In genomic region chr6:134066112-134066511, GRCm38 (mm10) we compare ENCODE assay signal across 27 mouse cellular contexts. TPM values are rescaled to one million over a fixed set of nuclear protein-coding genes. Genes with fewer than 3 reads are reported as not detected.
A peak's percentile ranks its signal among the peaks of the same experiment; 100 is the strongest.
DNase-seq lines count a peak whose midpoint lies in the region; ATAC-seq and TF ChIP-seq lines count a peak whose summit lies in the region.
"Had no signal": no experiment of that assay in that cellular context is flagged by ENCODE, and none has a peak within 500 bp of the region (broad histone marks: within the 10 kb centered on the region; RNA-seq: fewer than 3 reads in every experiment).

No protein-coding gene starts in this region.

- H3K27me3 ChIP-seq in heart, embryonic 16.5 days (ENCODE audit: control insufficient read depth, insufficient read depth, low read length): no peaks in the 10 kb centered on the region
- H3K27me3 ChIP-seq in heart, embryonic 10.5 days (ENCODE audit: insufficient read depth, poor library complexity, severe bottlenecking): no peaks in the 10 kb centered on the region
- H3K27me3 ChIP-seq: embryonic facial prominence, embryonic 15.5 days; forebrain, embryonic 12.5 days; hindbrain, embryonic 13.5 days; liver, embryonic 12.5 days had no signal

- ATAC-seq in heart, embryonic 16.5 days (replicated peaks; ENCODE audit: extremely low read depth, insufficient read depth, low FRiP score): no peak
- no peak for ATAC-seq in megakaryocyte, adult 5-6 weeks (ENCODE audit: poor library complexity, severe bottlenecking)
- ATAC-seq: liver, embryonic 12.5 days had no signal

- 0 out of 2 replicates have a peak, but pooled peaks cover 6% of the 10 kb centered on the region for H3K36me3 ChIP-seq in heart, embryonic 16.5 days (ENCODE audit: control insufficient read depth, insufficient read depth)
- peaks cover 22% of the 10 kb centered on the region for H3K36me3 ChIP-seq in heart, embryonic 10.5 days
- H3K36me3 ChIP-seq in macrophage (ENCODE audit: inconsistent target): no peaks in the 10 kb centered on the region; the same call in 1 of the 2 replicates

- WGBS in heart, embryonic 16.5 days: 28% methylated on average over 6 of the region's 6 CpGs
- WGBS in heart, embryonic 10.5 days: 41% methylated on average over 6 of the region's 6 CpGs
- WGBS in macrophage (ENCODE audit: missing documents): 63% methylated on average over 4 of the region's 6 CpGs

- peak overlapping the region; percentile 12; the same call in 1 of the 2 replicates for H3K27ac ChIP-seq in heart, embryonic 16.5 days (ENCODE audit: low read length)
- H3K27ac ChIP-seq in heart, embryonic 10.5 days: no peak overlapping the region
- peak overlapping the region; percentile 23; the same call in 1 of the 2 replicates for H3K27ac ChIP-seq in bone marrow macrophage, adult 2 months (ENCODE audit: insufficient read depth, low read depth, low read length)
- peak overlapping the region; percentile 61 for H3K27ac ChIP-seq in macrophage
- H3K27ac ChIP-seq: embryonic facial prominence, embryonic 10.5 days; embryonic facial prominence, embryonic 15.5 days; forebrain, embryonic 12.5 days; hindbrain, embryonic 13.5 days; liver, embryonic 12.5 days had no signal

- no peak overlapping the region for H3K4me3 ChIP-seq in heart, embryonic 16.5 days (ENCODE audit: low read length)
- no peak overlapping the region for H3K4me3 ChIP-seq in heart, embryonic 10.5 days
- no peak overlapping the region for H3K4me3 ChIP-seq in bone marrow macrophage, adult 2 months (ENCODE audit: insufficient read depth, low read length)
- no peak overlapping the region for H3K4me3 ChIP-seq in macrophage (ENCODE audit: inconsistent target)
- H3K4me3 ChIP-seq: embryonic facial prominence, embryonic 10.5 days; embryonic facial prominence, embryonic 15.5 days; forebrain, embryonic 12.5 days; hindbrain, embryonic 13.5 days; liver, embryonic 12.5 days had no signal

- no peaks in the 10 kb centered on the region for H3K9me3 ChIP-seq in heart, embryonic 16.5 days (replicated peaks; ENCODE audit: control insufficient read depth, low read length)
- H3K9me3 ChIP-seq in heart, embryonic 10.5 days: no peaks in the 10 kb centered on the region
- H3K9me3 ChIP-seq: embryonic facial prominence, embryonic 10.5 days; embryonic facial prominence, embryonic 15.5 days; forebrain, embryonic 12.5 days; hindbrain, embryonic 13.5 days; liver, embryonic 12.5 days had no signal

- no peak for DNase-seq in heart, embryonic 10.5 days (ENCODE audit: low spot score)
- DNase-seq in induced T-regulatory cell, adult 2 months (ENCODE audit: low read depth): peak; percentile 40
- no peak for DNase-seq in cerebellum, postnatal 4 days (ENCODE audit: low spot score in 2 of 2)
- DNase-seq in ovary, postnatal 14 days (ENCODE audit: low spot score): no peak
- DNase-seq: adrenal gland, postnatal 25 days; cerebellum, adult 2 months; cerebellum, postnatal 14 days; gastrocnemius, postnatal 14 days; heart, postnatal 4 days; kidney, postnatal 10 days; layer of hippocampus, postnatal 36 days; left cerebral cortex, postnatal 4 days; lung, embryonic 14.5 days; midbrain, embryonic 14.5 days; right cerebral cortex, adult 18-20 months; right cerebral cortex, postnatal 4 days; thymus, adult 2 months; thymus, postnatal 4 days had no signal

- peaks cover 43% of the 10 kb centered on the region for H3K4me1 ChIP-seq in heart, embryonic 16.5 days (ENCODE audit: control insufficient read depth, insufficient read depth, low read length)
- peaks cover 52% of the 10 kb centered on the region for H3K4me1 ChIP-seq in heart, embryonic 10.5 days
- peaks cover 56% of the 10 kb centered on the region for H3K4me1 ChIP-seq in bone marrow macrophage, adult 2 months (ENCODE audit: control insufficient read depth, insufficient read depth, low read length)

- H3K4me2 ChIP-seq in heart, embryonic 16.5 days (ENCODE audit: low read depth, low read length): no peak overlapping the region
- H3K4me2 ChIP-seq: embryonic facial prominence, embryonic 15.5 days; forebrain, embryonic 12.5 days; hindbrain, embryonic 13.5 days; liver, embryonic 12.5 days; lung, embryonic 14.5 days had no signal

- no peak overlapping the region for H3K9ac ChIP-seq in heart, embryonic 16.5 days (ENCODE audit: low read length)
- H3K9ac ChIP-seq: embryonic facial prominence, embryonic 15.5 days; forebrain, embryonic 12.5 days; hindbrain, embryonic 13.5 days; liver, embryonic 12.5 days; lung, embryonic 14.5 days had no signal

- TF ChIP-seq POLR2A in bone marrow macrophage, adult 2 months (IDR thresholded peaks at IDR 0.05; ENCODE audit: borderline replicate concordance, low read depth, low read length): no peak

- peaks cover 96% of the 10 kb centered on the region for H3K79me2 ChIP-seq in macrophage (ENCODE audit: inconsistent target)

- TF ChIP-seq CTCF in bone marrow macrophage, adult 2 months (IDR thresholded peaks at IDR 0.05; ENCODE audit: low read depth, low read length): no peak

RNA-seq across cellular contexts. Expression of gene Etv6, which starts 30.6 kb away (rescaled TPM):
- polyA plus RNA-seq in heart, embryonic 16.5 days (2015; fragmentation: Nextera tagmentation; extraction: Ambion mirVana): 10.5 and 12.3 TPM in 2 replicates
- 16.2 and 17.2 TPM in 2 replicates for polyA plus RNA-seq in heart, embryonic 10.5 days (2016; fragmentation: Nextera tagmentation; extraction: Ambion mirVana)
- polyA plus RNA-seq in bone marrow macrophage, adult 2 months (2012; ENCODE audit: insufficient read depth, insufficient read length, missing spikeins): 20.3 and 23.4 TPM in 2 replicates
- 100 to 1,000 TPM in 3 of 26 experiments, 10 to 100 TPM in 23; 35.9 to 168 (median 52.6) TPM for total RNA-seq in macrophage (2018; cell fraction: chromatin; rRNA removed)
- 10 to 100 TPM; 34.1 to 60.8 (median 42.1) TPM for total RNA-seq in macrophage (2018; cell fraction: cytosol; rRNA removed)
- total RNA-seq in macrophage (2018; cell fraction: nucleus; rRNA removed): 100 to 1,000 TPM in 2 of 26 experiments, 10 to 100 TPM in 24; 37.7 to 145 (median 56.4) TPM
- polyA plus RNA-seq in macrophage (2018): 23.4 to 26.3 TPM (median 24.8 TPM) in 3 replicates
- 51.9 and 66.7 TPM in 2 replicates for total RNA-seq in megakaryocyte, adult 5-6 weeks (2015)
- total RNA-seq in megakaryocyte, adult 5-6 weeks (2017): 32.9 and 42.3 TPM in 2 replicates
